Mouse (Mus musculus): Measurements from ENCODE around the gene Itpkb. TPM values are rescaled to one million over a fixed set of nuclear protein-coding genes. Genes with fewer than 3 reads are reported as not detected.

The Itpkb gene
- polyA plus RNA-seq, 1 experiment from 2014 or later, result 6.9 TPM

Other genes starting within 250 kb of the Itpkb start
- gene Coq8a, start 130.9 kb upstream of the Itpkb start, polyA plus RNA-seq (2015; fragmentation: Nextera tagmentation; extraction: Ambion mirVana), result 20.4 and 22.1 TPM in 2 replicates
- 16.0 and 21.6 TPM in 2 replicates for gene Psen2, start 67.0 kb upstream of the Itpkb start, polyA plus RNA-seq (2015; fragmentation: Nextera tagmentation; extraction: Ambion mirVana)
- 1.4 and 1.6 TPM in 2 replicates for gene Stum, start 153.0 kb downstream of the Itpkb start, polyA plus RNA-seq (2015; fragmentation: Nextera tagmentation; extraction: Ambion mirVana)
- 109 TPM in 2 replicates for gene Parp1, start 238.4 kb downstream of the Itpkb start, polyA plus RNA-seq (2015; fragmentation: Nextera tagmentation; extraction: Ambion mirVana)